Mouse (Mus musculus): ENCODE results near the gene Cadps.

DNA sequence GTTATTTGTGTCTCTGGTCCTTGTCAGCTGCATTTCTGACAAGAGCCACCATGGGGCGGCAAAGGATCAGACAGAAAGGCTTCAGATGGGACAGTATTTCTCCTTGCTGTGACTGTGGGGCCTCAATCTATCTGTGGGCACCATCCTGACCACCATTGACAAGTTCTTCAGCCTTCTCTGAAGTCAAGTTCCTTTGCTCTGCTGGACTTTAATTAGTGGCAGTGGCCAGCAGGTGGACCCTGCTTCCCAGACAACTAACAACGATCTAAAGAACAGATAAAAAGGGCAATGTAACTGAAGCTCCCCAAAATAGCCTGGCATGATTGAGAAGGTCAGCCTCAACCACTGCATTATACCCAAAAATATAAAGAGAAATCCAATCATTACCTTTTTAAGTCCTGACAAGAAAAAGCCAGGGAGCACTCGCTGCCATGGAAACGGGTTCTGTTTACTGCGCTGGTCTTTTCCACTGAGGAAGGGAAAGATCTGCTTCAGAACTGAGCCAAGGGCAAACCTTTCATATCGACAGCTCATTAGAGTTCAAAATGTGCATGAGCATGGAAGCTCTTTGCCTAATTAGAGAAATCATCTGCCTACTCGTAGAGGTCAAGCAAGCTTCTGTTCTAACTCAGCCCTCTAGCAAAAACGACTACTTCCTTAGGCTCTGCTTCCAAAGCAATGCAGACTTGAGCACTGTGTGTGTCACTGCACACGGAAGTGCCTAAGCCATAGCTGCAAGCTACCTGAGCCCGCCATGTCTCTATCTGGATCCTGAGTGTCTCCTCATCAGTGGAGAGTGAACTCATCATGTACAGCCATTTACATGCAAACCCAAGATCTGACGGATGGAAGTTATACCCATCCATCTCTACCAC, 198.4 kb downstream of the Cadps start:
- TF ChIP-seq CTCF (IDR thresholded peaks at IDR 0.05; ENCODE audit: extremely low read depth, insufficient read depth, low read length) = peak; percentile 52
- TF ChIP-seq POLR2A (IDR thresholded peaks at IDR 0.05; ENCODE audit: extremely low read depth, insufficient read depth, low read length) = no peak
